Comparison of ENCODE assay signal across 10 mouse cellular contexts in genomic region chr8:84595648-84596047, GRCm38 (mm10).
DNase-seq lines count a peak whose midpoint lies in the region; TF ChIP-seq lines count a peak whose summit lies in the region.
"Had no signal": no experiment of that assay in that cellular context is flagged by ENCODE, and none has a peak within 500 bp of the region (broad histone marks: within the 10 kb centered on the region; RNA-seq: fewer than 3 reads in every experiment).

No protein-coding gene starts in this region.

- intact Hi-C loops in gastrocnemius, postnatal 14 days (cut with DNase I; ENCODE audit: low total_unique reads): no loop called here

- TF ChIP-seq POLR2A in ES-Bruce4 (IDR thresholded peaks at IDR 0.05; ENCODE audit: insufficient read depth, low read length): no peak

- no peaks in the 10 kb centered on the region for H3K4me1 ChIP-seq in ES-Bruce4 (ENCODE audit: control insufficient read depth, insufficient read depth, low read length)

- peak; percentile 63 for TF ChIP-seq CTCF in ES-Bruce4 (IDR thresholded peaks at IDR 0.05; ENCODE audit: low read depth, low read length)

- H3K27ac ChIP-seq in ES-Bruce4 (ENCODE audit: insufficient read depth, low read length): no peak overlapping the region
- H3K27ac ChIP-seq: macrophage had no signal

- H3K27me3 ChIP-seq in ES-Bruce4 (ENCODE audit: control insufficient read depth, insufficient read depth, low read length, poor library complexity, severe bottlenecking): no peaks in the 10 kb centered on the region

- peak; percentile 62 for DNase-seq in layer of hippocampus, adult 11-12 months (ENCODE audit: low spot score)
- DNase-seq in layer of hippocampus, postnatal 36 days: no peak
- DNase-seq in adrenal gland, postnatal 36 days: peak; percentile 54 to 69
- peak; percentile 38 for DNase-seq in gastrocnemius, postnatal 14 days
- peak; percentile 49 for DNase-seq in layer of hippocampus, adult 9-11 months
- DNase-seq in naive thymus-derived CD4-positive, alpha-beta T cell, adult 2 months (ENCODE audit: low read depth): peak; percentile 72
- DNase-seq in frontal cortex, postnatal 25 days (ENCODE audit: low spot score in 2 of 2): no peak

- H3K36me3 ChIP-seq in ES-Bruce4 (ENCODE audit: control insufficient read depth, insufficient read depth, low read length, poor library complexity, severe bottlenecking): no peaks in the 10 kb centered on the region

- no peak for TF ChIP-seq EP300 in ES-Bruce4 (IDR thresholded peaks at IDR 0.05; ENCODE audit: insufficient read depth, low read depth, low read length)

- no peak overlapping the region for H3K9ac ChIP-seq in ES-Bruce4 (ENCODE audit: low read depth, poor library complexity, severe bottlenecking)

- no peaks in the 10 kb centered on the region for H3K9me3 ChIP-seq in ES-Bruce4 (replicated peaks; ENCODE audit: control insufficient read depth, insufficient read depth, low read length, poor library complexity, severe bottlenecking)

- H3K4me3 ChIP-seq in ES-Bruce4 (ENCODE audit: low read depth, low read length): no peak overlapping the region
- H3K4me3 ChIP-seq: erythroblast, embryonic 14.5 days had no signal

Comparison
In these comparisons a context has a peak if more than half of its experiments do, and no peak if none do; other contexts are left out.
1. DNase-seq: peak in layer of hippocampus, adult 11-12 months (single experiment), adrenal gland, postnatal 36 days (2 of 2), gastrocnemius, postnatal 14 days (single experiment), layer of hippocampus, adult 9-11 months (single experiment) and naive thymus-derived CD4-positive, alpha-beta T cell, adult 2 months (single experiment); none in layer of hippocampus, postnatal 36 days (0 of 2) and frontal cortex, postnatal 25 days (0 of 2).